Comparison of ENCODE assay signal across 10 mouse cellular contexts in genomic region chr16:21358313-21358920, GRCm38 (mm10).
A peak's percentile ranks its signal among the peaks of the same experiment; 100 is the strongest.
DNase-seq lines count a peak whose midpoint lies in the region; ATAC-seq and TF ChIP-seq lines count a peak whose summit lies in the region.
"Had no signal": no experiment of that assay in that cellular context is flagged by ENCODE, and none has a peak within 500 bp of the region (broad histone marks: within the 10 kb centered on the region; RNA-seq: fewer than 3 reads in every experiment).

No protein-coding gene starts in this region.

- H3K4me2 ChIP-seq in forebrain, embryonic 14.5 days (ENCODE audit: low read length) = no peak overlapping the region
- H3K4me2 ChIP-seq in forebrain, embryonic 11.5 days (ENCODE audit: low read depth, low read length, severe bottlenecking) = no peak overlapping the region
- no peak overlapping the region for H3K4me2 ChIP-seq in stomach, postnatal 0 days (replicated peaks; ENCODE audit: low read depth)

- no peak for TF ChIP-seq CTCF in stomach, postnatal 0 days (IDR thresholded peaks at IDR 0.05; ENCODE audit: low read depth)

- DNase-seq in forebrain, embryonic 14.5 days (ENCODE audit: low spot score) = peak; percentile 22
- no peak for DNase-seq in forebrain, embryonic 11.5 days (ENCODE audit: low spot score)
- peak; percentile 70 for DNase-seq in right cerebral cortex, adult 18-20 months
- DNase-seq in right cerebral cortex, postnatal 14 days = no peak
- peak; percentile 40 to 49 for DNase-seq in left cerebral cortex, postnatal 36 days (ENCODE audit: low spot score in 2 of 2)
- peak; percentile 37 for DNase-seq in stomach, postnatal 0 days (ENCODE audit: low spot score)
- no peak for DNase-seq in kidney, postnatal 25 days
- DNase-seq in adrenal gland, adult 18-20 months (ENCODE audit: low spot score in 2 of 2) = no peak
- DNase-seq: kidney, postnatal 14 days; lung, postnatal 10 days had no signal

- H3K27ac ChIP-seq in forebrain, embryonic 14.5 days (ENCODE audit: low read depth, low read length) = no peak overlapping the region
- H3K27ac ChIP-seq in forebrain, embryonic 11.5 days (ENCODE audit: low read depth, low read length) = no peak overlapping the region
- H3K27ac ChIP-seq in stomach, postnatal 0 days (replicated peaks) = no peak overlapping the region

- no peaks in the 10 kb centered on the region for H3K27me3 ChIP-seq in forebrain, embryonic 14.5 days (replicated peaks; ENCODE audit: control insufficient read depth, insufficient read depth, low read length)
- H3K27me3 ChIP-seq in forebrain, embryonic 11.5 days (ENCODE audit: control insufficient read depth, insufficient read depth, low read length) = no peaks in the 10 kb centered on the region
- no peaks in the 10 kb centered on the region for H3K27me3 ChIP-seq in stomach, postnatal 0 days (ENCODE audit: control insufficient read depth, insufficient read depth, low read length)

- H3K9ac ChIP-seq in forebrain, embryonic 14.5 days (ENCODE audit: low read length) = no peak overlapping the region
- H3K9ac ChIP-seq in forebrain, embryonic 11.5 days (ENCODE audit: low read length) = no peak overlapping the region
- no peak overlapping the region for H3K9ac ChIP-seq in stomach, postnatal 0 days (ENCODE audit: low read length)

- H3K4me1 ChIP-seq in forebrain, embryonic 14.5 days (ENCODE audit: control insufficient read depth, insufficient read depth, low read length) = no peaks in the 10 kb centered on the region
- no peaks in the 10 kb centered on the region for H3K4me1 ChIP-seq in forebrain, embryonic 11.5 days (replicated peaks; ENCODE audit: control insufficient read depth, insufficient read depth, low read length)
- peaks cover 2% of the 10 kb centered on the region; the same call in 1 of the 2 replicates for H3K4me1 ChIP-seq in stomach, postnatal 0 days (replicated peaks; ENCODE audit: control insufficient read depth, insufficient read depth)

- 65% methylated on average over 12 of the region's 12 CpGs for WGBS in forebrain, embryonic 14.5 days
- WGBS in forebrain, embryonic 11.5 days = 75% methylated on average over 12 of the region's 12 CpGs
- 41% methylated on average over 12 of the region's 12 CpGs for WGBS in stomach, postnatal 0 days

- H3K36me3 ChIP-seq in forebrain, embryonic 14.5 days (ENCODE audit: control insufficient read depth, insufficient read depth, low read length) = no peaks in the 10 kb centered on the region
- H3K36me3 ChIP-seq in forebrain, embryonic 11.5 days (ENCODE audit: control insufficient read depth, insufficient read depth, low read length) = no peaks in the 10 kb centered on the region
- H3K36me3 ChIP-seq in stomach, postnatal 0 days (ENCODE audit: control insufficient read depth, insufficient read depth, low read length) = no peaks in the 10 kb centered on the region

- TF ChIP-seq EP300 in stomach, postnatal 0 days (optimal IDR thresholded peaks at IDR 0.05) = no peak

- intact Hi-C loops in left cerebral cortex, postnatal 36 days (cut with DNase I) = no loop called here

- H3K4me3 ChIP-seq in forebrain, embryonic 14.5 days (ENCODE audit: low read depth, low read length) = no peak overlapping the region
- no peak overlapping the region for H3K4me3 ChIP-seq in forebrain, embryonic 11.5 days (ENCODE audit: low read depth, low read length)
- H3K4me3 ChIP-seq in stomach, postnatal 0 days (ENCODE audit: low read depth, low read length) = no peak overlapping the region

- H3K9me3 ChIP-seq in forebrain, embryonic 14.5 days (replicated peaks; ENCODE audit: control insufficient read depth, low read length) = no peaks in the 10 kb centered on the region
- no peaks in the 10 kb centered on the region for H3K9me3 ChIP-seq in forebrain, embryonic 11.5 days (ENCODE audit: control insufficient read depth, low read length)
- H3K9me3 ChIP-seq in stomach, postnatal 0 days (ENCODE audit: control insufficient read depth, low read length) = no peaks in the 10 kb centered on the region

- no peak for ATAC-seq in forebrain, embryonic 14.5 days
- no peak for ATAC-seq in forebrain, embryonic 11.5 days (replicated peaks; ENCODE audit: low FRiP score)
- ATAC-seq in stomach, postnatal 0 days (ENCODE audit: low FRiP score, low TSS enrichment) = peak; percentile 17; the same call in 1 of the 2 replicates

Comparison
In these comparisons a context has a peak if more than half of its experiments do, and no peak if none do; other contexts are left out.
1. DNase-seq: peak in forebrain, embryonic 14.5 days (single experiment), right cerebral cortex, adult 18-20 months (single experiment), left cerebral cortex, postnatal 36 days (2 of 2) and stomach, postnatal 0 days (single experiment); none in forebrain, embryonic 11.5 days (single experiment), right cerebral cortex, postnatal 14 days (single experiment), kidney, postnatal 25 days (0 of 2) and adrenal gland, adult 18-20 months (0 of 2).